Mouse (Mus musculus): ENCODE measurements around the gene Dcst1. TPM values are rescaled to one million over a fixed set of nuclear protein-coding genes. Genes with fewer than 3 reads are reported as not detected.

Gene Dcst1
- total and polyA plus RNA-seq, 2 experiments from 2014 or later: 0.29 to 0.50 TPM

DNA sequence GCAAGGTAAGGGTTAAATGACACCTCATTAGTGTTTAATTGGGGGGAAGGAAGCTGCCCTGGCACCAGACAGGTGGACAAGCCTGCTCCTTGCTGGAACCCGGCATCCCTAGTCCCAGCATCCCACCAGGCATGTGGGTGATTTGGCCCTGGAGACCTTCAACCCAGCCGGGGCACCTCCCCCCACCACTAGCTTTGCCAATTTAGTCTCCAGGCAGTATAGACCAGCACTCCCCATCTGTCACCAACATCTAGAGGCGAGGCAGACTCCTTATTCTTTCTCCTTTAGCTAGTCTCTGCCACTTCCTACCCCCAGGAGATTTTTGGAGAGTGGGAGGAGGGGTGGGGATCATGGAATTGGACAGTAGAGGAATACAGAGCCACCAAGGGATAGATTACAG lies 34.7 kb downstream of the Dcst1 start:
- TF ChIP-seq EP300 (IDR thresholded peaks at IDR 0.05; ENCODE audit: low read depth): no peak
- no peak for TF ChIP-seq CTCF (IDR thresholded peaks at IDR 0.05; ENCODE audit: low read depth)
- peaks cover 16% of the 10 kb centered on the region; the same call in 1 of the 2 replicates for H3K27me3 ChIP-seq (ENCODE audit: control insufficient read depth, insufficient read depth, low read length)
- DNase-seq (ENCODE audit: low spot score) (no peak), ATAC-seq (ENCODE audit: insufficient read depth, low read depth) (no peak)
- 57% methylated on average over 3 of the region's 3 CpGs for WGBS
- no peak overlapping the region for H3K4me2 ChIP-seq (ENCODE audit: low read depth, low read length)
- no peaks in the 10 kb centered on the region for H3K4me1 ChIP-seq (ENCODE audit: control insufficient read depth, insufficient read depth)
- no peak overlapping the region for H3K9ac ChIP-seq (replicated peaks; ENCODE audit: low read depth, low read length)
- peaks cover 10% of the 10 kb centered on the region; the same call in 1 of the 2 replicates for H3K36me3 ChIP-seq (replicated peaks; ENCODE audit: control insufficient read depth, insufficient read depth, low read length)
- H3K4me3 ChIP-seq (ENCODE audit: low read depth, low read length): no peak overlapping the region
- H3K27ac ChIP-seq (ENCODE audit: low read depth): no peak overlapping the region
- H3K9me3 ChIP-seq (replicated peaks; ENCODE audit: control insufficient read depth, low read length): no peaks in the 10 kb centered on the region

DNA sequence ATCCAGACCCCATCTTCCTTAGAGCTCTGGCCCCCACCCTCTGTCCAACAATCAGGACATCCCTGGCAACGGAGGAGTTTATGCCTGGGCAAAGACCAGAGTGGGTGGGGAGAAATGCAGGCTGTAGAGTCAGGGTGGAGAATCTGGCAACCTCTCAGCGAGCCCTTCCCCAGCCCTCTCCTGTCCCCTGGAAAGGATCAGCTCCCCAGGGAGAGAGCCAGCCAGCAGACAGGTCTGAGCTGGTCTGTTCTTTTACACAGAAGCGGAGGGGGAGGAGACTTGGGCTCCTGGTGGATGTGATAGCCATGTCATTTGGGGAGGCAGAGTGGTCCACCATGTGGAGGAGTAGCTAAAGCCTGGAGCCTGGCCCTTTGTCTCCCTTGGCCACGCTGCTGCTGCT lies 36.4 kb downstream of the Dcst1 start:
- Histone ChIP-seq H3K4me1 (ENCODE audit: control insufficient read depth, insufficient read depth) (no peaks in the 10 kb centered on the region), H3K27me3 (ENCODE audit: control insufficient read depth, insufficient read depth, low read length) (peaks cover 22% of the 10 kb centered on the region), H3K36me3 (replicated peaks; ENCODE audit: control insufficient read depth, insufficient read depth, low read length) (0 out of 2 replicates have a peak, but pooled peaks cover 5% of the 10 kb centered on the region), H3K4me3 (ENCODE audit: low read depth, low read length) (no peak overlapping the region), H3K9me3 (replicated peaks; ENCODE audit: control insufficient read depth, low read length) (no peaks in the 10 kb centered on the region), H3K9ac (replicated peaks; ENCODE audit: low read depth, low read length) (no peak overlapping the region), H3K4me2 (ENCODE audit: low read depth, low read length) (no peak overlapping the region), H3K27ac (ENCODE audit: low read depth) (no peak overlapping the region)
- DNase-seq (ENCODE audit: low spot score): no peak
- TF ChIP-seq CTCF (IDR thresholded peaks at IDR 0.05; ENCODE audit: low read depth): no peak
- TF ChIP-seq EP300 (IDR thresholded peaks at IDR 0.05; ENCODE audit: low read depth): no peak
- 9% methylated on average over 4 of the region's 4 CpGs for WGBS
- peak; percentile 19; the same call in 1 of the 2 replicates for ATAC-seq (ENCODE audit: insufficient read depth, low read depth)

DNA sequence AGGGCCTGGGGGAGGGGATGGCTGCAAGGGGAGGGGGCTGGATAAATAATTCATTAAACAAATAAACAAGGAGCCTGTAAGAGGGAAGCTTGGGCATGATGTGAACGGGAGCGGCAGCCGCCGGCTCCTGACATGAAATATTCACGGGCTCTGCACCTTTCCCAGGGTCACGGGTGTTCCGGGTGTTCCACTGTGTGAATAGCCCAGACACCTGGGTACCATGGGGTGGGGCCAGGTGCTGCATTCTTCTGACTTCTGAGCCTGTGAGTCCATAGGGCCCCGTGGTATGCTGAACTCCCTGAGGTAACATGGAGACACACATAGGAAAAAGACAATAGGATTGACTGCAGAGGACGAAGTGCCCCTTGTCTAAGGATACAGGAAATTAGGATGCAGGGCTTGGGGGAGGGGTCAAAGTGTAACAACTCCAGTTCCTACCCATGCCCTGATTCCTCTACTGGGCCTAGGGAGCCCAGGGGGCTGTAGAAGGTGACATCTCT lies 37.6 kb downstream of the Dcst1 start:
- H3K9ac ChIP-seq (replicated peaks; ENCODE audit: low read depth, low read length): no peak overlapping the region
- no peak overlapping the region for H3K4me3 ChIP-seq (ENCODE audit: low read depth, low read length)
- H3K36me3 ChIP-seq (replicated peaks; ENCODE audit: control insufficient read depth, insufficient read depth, low read length): no peaks in the 10 kb centered on the region
- H3K27ac ChIP-seq (ENCODE audit: low read depth): no peak overlapping the region
- H3K4me2 ChIP-seq (ENCODE audit: low read depth, low read length): no peak overlapping the region
- peaks cover 35% of the 10 kb centered on the region for H3K27me3 ChIP-seq (ENCODE audit: control insufficient read depth, insufficient read depth, low read length)
- 0 out of 2 replicates have a peak, but pooled peaks cover 6% of the 10 kb centered on the region for H3K4me1 ChIP-seq (ENCODE audit: control insufficient read depth, insufficient read depth)
- H3K9me3 ChIP-seq (replicated peaks; ENCODE audit: control insufficient read depth, low read length): no peaks in the 10 kb centered on the region
- TF ChIP-seq EP300 (IDR thresholded peaks at IDR 0.05; ENCODE audit: low read depth): no peak
- no peak for TF ChIP-seq CTCF (IDR thresholded peaks at IDR 0.05; ENCODE audit: low read depth)
- WGBS: 63% methylated on average over 9 of the region's 9 CpGs
- no peak for ATAC-seq (ENCODE audit: insufficient read depth, low read depth)
- no peak for DNase-seq (ENCODE audit: low spot score)

DNA sequence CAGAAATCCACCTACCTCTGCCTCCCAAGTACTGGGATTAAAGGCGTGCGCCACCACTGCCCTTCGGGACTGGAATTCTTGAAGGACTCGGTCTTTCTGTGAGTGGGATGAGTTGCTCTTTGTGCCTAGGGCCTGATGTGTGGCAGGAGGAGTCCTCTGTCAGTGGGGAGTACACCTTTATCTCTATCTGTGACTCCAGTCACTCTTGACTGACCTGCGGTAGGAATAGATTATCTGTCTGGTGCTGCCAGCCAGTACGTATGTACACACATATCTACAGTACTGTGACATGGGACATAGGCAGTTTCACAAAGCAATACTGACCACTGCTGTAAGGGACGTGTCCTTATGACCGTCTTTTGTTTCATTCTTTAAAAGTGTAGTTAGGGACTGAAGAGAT lies 39.2 kb downstream of the Dcst1 start:
- no peaks in the 10 kb centered on the region for H3K36me3 ChIP-seq (replicated peaks; ENCODE audit: control insufficient read depth, insufficient read depth, low read length)
- no peaks in the 10 kb centered on the region for H3K9me3 ChIP-seq (replicated peaks; ENCODE audit: control insufficient read depth, low read length)
- H3K4me1 ChIP-seq (ENCODE audit: control insufficient read depth, insufficient read depth): peaks cover 16% of the 10 kb centered on the region
- peaks cover 40% of the 10 kb centered on the region for H3K27me3 ChIP-seq (ENCODE audit: control insufficient read depth, insufficient read depth, low read length)
- DNase-seq (ENCODE audit: low spot score) (no peak), ATAC-seq (ENCODE audit: insufficient read depth, low read depth) (no peak)
- H3K4me3 ChIP-seq (ENCODE audit: low read depth, low read length): no peak overlapping the region
- 84% methylated on average over 8 of the region's 8 CpGs for WGBS
- H3K9ac ChIP-seq (replicated peaks; ENCODE audit: low read depth, low read length): no peak overlapping the region
- no peak overlapping the region for H3K4me2 ChIP-seq (ENCODE audit: low read depth, low read length)
- TF ChIP-seq EP300 (IDR thresholded peaks at IDR 0.05; ENCODE audit: low read depth) (no peak), CTCF (IDR thresholded peaks at IDR 0.05; ENCODE audit: low read depth) (no peak)
- no peak overlapping the region for H3K27ac ChIP-seq (ENCODE audit: low read depth)

DNA sequence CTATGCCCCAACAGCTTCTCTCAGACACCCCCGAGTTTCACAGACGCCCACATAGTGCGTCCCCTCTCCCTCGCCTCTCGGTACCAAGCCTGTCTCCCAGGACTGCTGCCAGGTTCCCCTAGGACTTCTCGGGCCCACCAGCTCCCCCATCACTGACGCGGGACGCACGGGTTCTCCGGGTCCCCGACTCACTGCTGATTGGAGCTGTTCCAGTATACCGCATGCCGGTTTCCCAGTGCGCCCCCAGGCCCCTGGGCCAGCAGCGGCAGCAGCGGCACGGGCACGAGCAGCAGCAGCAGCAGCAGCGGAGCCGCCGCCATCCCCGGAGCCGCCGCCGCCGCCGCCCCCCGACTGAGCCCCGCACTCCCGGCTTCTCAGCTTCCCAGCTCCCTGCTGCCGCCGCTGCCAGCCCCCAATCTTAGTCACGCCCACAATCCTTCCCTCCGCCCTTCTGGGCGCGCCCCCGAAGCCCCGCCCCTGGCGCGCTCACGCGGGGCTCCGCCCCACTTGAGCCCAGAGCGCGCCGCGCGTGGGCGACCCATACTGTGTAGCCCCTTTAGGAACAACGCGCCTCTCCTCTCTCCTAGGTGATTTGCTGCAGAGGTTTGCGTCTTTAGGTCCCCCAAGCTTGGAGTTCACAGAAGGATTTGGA lies 42.4 kb downstream of the Dcst1 start, which contains the start of gene Efna3:
TSS of gene Efna3 (minus strand) at position 452 of the 652 bp plus-strand sequence.
- Histone ChIP-seq H3K4me3 (ENCODE audit: low read depth, low read length) (peak within 1 kb of the TSS; percentile 58), H3K27me3 (ENCODE audit: control insufficient read depth, insufficient read depth, low read length) (peaks cover 66% of the 10 kb centered on the region), H3K9me3 (replicated peaks; ENCODE audit: control insufficient read depth, low read length) (no peaks in the 10 kb centered on the region), H3K4me2 (ENCODE audit: low read depth, low read length) (peak within 1 kb of the TSS; percentile 91), H3K27ac (ENCODE audit: low read depth) (no peak within 1 kb of the TSS), H3K36me3 (replicated peaks; ENCODE audit: control insufficient read depth, insufficient read depth, low read length) (no peaks in the 10 kb centered on the region), H3K4me1 (ENCODE audit: control insufficient read depth, insufficient read depth) (peaks cover 29% of the 10 kb centered on the region), H3K9ac (replicated peaks; ENCODE audit: low read depth, low read length) (peak within 1 kb of the TSS; percentile 43)
- ATAC-seq (ENCODE audit: insufficient read depth, low read depth) (no peak; the same call in 1 of the 2 replicates), DNase-seq (ENCODE audit: low spot score) (no peak)
- 1% methylated on average over 51 of the region's 53 CpGs for WGBS
- TF ChIP-seq CTCF (IDR thresholded peaks at IDR 0.05; ENCODE audit: low read depth) (no peak), EP300 (IDR thresholded peaks at IDR 0.05; ENCODE audit: low read depth) (no peak)

Data from heart, postnatal 0 days (tissue).